Mouse (Mus musculus) small intestine, adult 2 months (tissue): ENCODE results near the gene Syna.

Experiments
- CTCF ChIP-seq: fragments of 200-500 bp; IDR thresholded peaks from 2 replicates; pipeline ENCODE4 v1.5.1; 2012; ENCODE audit warnings: low read depth, mild to moderate bottlenecking, control low read depth, inconsistent platforms, low read length, moderate library complexity, mixed read lengths; ENCODE audit not compliant: insufficient replicate concordance, insufficient read length; ENCODE audit errors: extremely low read depth
- POLR2A ChIP-seq: fragments of 200-500 bp; IDR thresholded peaks from 2 replicates; pipeline ENCODE4 v1.6.1; 2012; ENCODE audit warnings: low read depth, mild to moderate bottlenecking, control low read depth, inconsistent platforms, low read length, moderate library complexity

DNA sequence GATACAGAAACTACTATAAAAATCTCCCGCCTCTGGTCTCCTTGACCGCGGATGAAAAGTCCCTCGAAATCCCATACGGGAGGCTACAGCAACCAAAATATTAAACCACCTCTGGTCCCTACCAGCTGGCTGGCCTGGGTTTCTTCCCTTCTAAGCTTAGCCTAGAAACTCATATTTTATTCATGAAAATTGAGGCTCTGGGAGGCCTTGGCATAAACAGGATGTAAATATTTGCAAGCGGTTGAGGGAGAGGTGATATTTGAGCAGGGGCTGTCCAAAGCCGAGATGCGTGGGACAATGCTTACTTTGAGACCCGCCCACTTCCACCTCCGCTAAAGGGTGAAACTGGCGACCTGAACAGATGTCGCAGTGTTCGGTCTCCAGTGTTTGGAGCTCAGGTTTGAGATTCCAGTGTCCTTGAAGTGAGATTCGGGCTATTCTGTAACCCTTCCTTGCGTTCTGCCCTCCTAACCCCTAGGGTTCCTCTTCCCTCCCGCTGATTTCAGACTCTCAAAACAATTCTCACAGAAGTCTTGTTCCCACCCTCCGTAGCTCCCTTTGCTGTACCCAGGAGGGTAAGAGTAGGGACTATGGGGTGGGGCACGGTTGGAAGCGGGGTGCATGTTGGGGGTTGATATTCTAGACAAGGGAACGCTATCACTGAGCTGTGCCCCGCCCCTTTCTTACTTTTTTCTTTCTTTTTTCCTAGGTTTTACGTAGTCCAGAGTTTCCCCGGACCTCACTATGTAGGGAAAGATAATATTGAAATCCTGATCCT, 11.9 kb upstream of the Syna start:
- TF ChIP-seq CTCF (no peak; the same call in 1 of the 2 replicates), POLR2A (0 out of 2 replicates have a peak, but pooled peaks have one; percentile 8)
